Mouse (Mus musculus) embryonic facial prominence, embryonic 11.5 days (tissue): ENCODE measurements at regions not wholly inside any gene's neighbourhood (a gene's known extent, or its start where the extent isn't known, plus 50 kb on each side); places are given as distances from the start of the nearest gene placed in this dataset.

Experiments used
- ATAC-seq: fragments of 200-750 bp; cut with Nextera tagmentation; replicated peaks from 2 replicates; pipeline ENCODE4 v1.8.0; 2017; ENCODE audit warnings: low read depth; ENCODE audit not compliant: insufficient number of reproducible peaks, low FRiP score, low TSS enrichment
- DNase-seq: peaks from one replicate; pipeline ENCODE4 v3.0.0-alpha.2; 2015; ENCODE audit warnings: low spot score
- H3K27ac ChIP-seq: fragments of 300-500 bp; sonication (generic); replicated peaks from 2 replicates; pipeline ENCODE4 v1.5.1; 2014; ENCODE audit warnings: mild to moderate bottlenecking, low read depth, low read length, control low read depth
- H3K27me3 ChIP-seq: fragments of 300-500 bp; sonication (generic); 2 replicates; pipeline ENCODE4 v1.6.1; 2014; ENCODE audit warnings: mild to moderate bottlenecking, low read length, moderate library complexity, mixed read lengths; ENCODE audit not compliant: control insufficient read depth, insufficient read depth
- H3K36me3 ChIP-seq: fragments of 300-500 bp; sonication (generic); replicated peaks from 2 replicates; pipeline ENCODE4 v1.6.1; 2014; ENCODE audit warnings: low read depth, mild to moderate bottlenecking, low read length, moderate library complexity, mixed read lengths; ENCODE audit not compliant: control insufficient read depth, insufficient read depth
- H3K4me1 ChIP-seq: fragments of 300-500 bp; sonication (generic); 2 replicates; pipeline ENCODE4 v1.6.1; 2014; ENCODE audit warnings: low read length, mixed read lengths; ENCODE audit not compliant: control insufficient read depth, insufficient read depth
- H3K4me2 ChIP-seq: fragments of 300-500 bp; sonication (generic); 2 replicates; pipeline ENCODE4 v1.6.1; 2014; ENCODE audit warnings: low read depth, mild to moderate bottlenecking, control low read depth, low read length, moderate library complexity
- H3K4me3 ChIP-seq: fragments of 300-500 bp; sonication (generic); 2 replicates; pipeline ENCODE4 v1.5.1; 2014; ENCODE audit warnings: low read depth, low read length, control low read depth
- H3K9ac ChIP-seq: fragments of 300-500 bp; sonication (generic); replicated peaks from 2 replicates; pipeline ENCODE4 v1.6.1; 2014; ENCODE audit warnings: mild to moderate bottlenecking, control low read depth, low read length
- H3K9me3 ChIP-seq: fragments of 300-500 bp; sonication (generic); replicated peaks from 2 replicates; pipeline ENCODE4 v1.6.1; 2016; ENCODE audit warnings: mild to moderate bottlenecking, low read length, inconsistent platforms, mixed read lengths; ENCODE audit not compliant: control insufficient read depth
- WGBS: fragments of 180-500 bp; shearing (Covaris S2); extraction: QIAGEN DNeasy Blood & Tissue Kit; methylation state at CpG from one replicate; pipeline ENCODE4 v1.1.7; 2014; 5-methylcytosine and 5-hydroxymethylcytosine counted together

- DNase-seq = no peak
- Histone ChIP-seq H3K4me3 (no peak overlapping the region), H3K27ac (no peak overlapping the region), H3K9me3 (no peaks in the 10 kb centered on the region), H3K36me3 (no peaks in the 10 kb centered on the region), H3K9ac (no peak overlapping the region), H3K4me1 (no peaks in the 10 kb centered on the region), H3K27me3 (no peaks in the 10 kb centered on the region), H3K4me2 (no peak overlapping the region)
- ATAC-seq = no peak
- 90% methylated on average over 2 of the region's 2 CpGs for WGBS
Measured at GRCm38 (mm10) chr5:51876846-51877245, 309.3 kb upstream of the Ppargc1a start.

- 77% methylated on average over 5 of the region's 5 CpGs for WGBS
- H3K9me3 ChIP-seq = no peaks in the 10 kb centered on the region
- ATAC-seq = no peak
- H3K27me3 ChIP-seq = no peaks in the 10 kb centered on the region
- H3K4me2 ChIP-seq = no peak overlapping the region
- H3K4me1 ChIP-seq = no peaks in the 10 kb centered on the region
- H3K9ac ChIP-seq = no peak overlapping the region
- DNase-seq = no peak
- no peak overlapping the region for H3K27ac ChIP-seq
- no peaks in the 10 kb centered on the region for H3K36me3 ChIP-seq
- no peak overlapping the region for H3K4me3 ChIP-seq
Measured at GRCm38 (mm10) chr5:51873571-51873970, 306.0 kb upstream of the Ppargc1a start.

- Histone ChIP-seq H3K4me3 (no peak overlapping the region), H3K9ac (no peak overlapping the region), H3K27me3 (no peaks in the 10 kb centered on the region), H3K4me1 (no peaks in the 10 kb centered on the region), H3K36me3 (no peaks in the 10 kb centered on the region), H3K27ac (no peak overlapping the region), H3K4me2 (no peak overlapping the region), H3K9me3 (no peaks in the 10 kb centered on the region)
- DNase-seq (no peak), ATAC-seq (no peak)
- WGBS = 93% methylated on average over 12 of the region's 12 CpGs
Measured at GRCm38 (mm10) chr5:51871735-51872134, 304.2 kb upstream of the Ppargc1a start.

GRCm38 (mm10) chr5:51868223-51868713, 300.7 kb upstream of the Ppargc1a start:
- no peak overlapping the region for H3K27ac ChIP-seq
- ATAC-seq (no peak), DNase-seq (no peak)
- WGBS = 89% methylated on average over 18 of the region's 18 CpGs
- H3K9me3 ChIP-seq = no peaks in the 10 kb centered on the region
- no peaks in the 10 kb centered on the region for H3K36me3 ChIP-seq
- no peak overlapping the region for H3K4me2 ChIP-seq
- no peaks in the 10 kb centered on the region for H3K27me3 ChIP-seq
- H3K4me3 ChIP-seq = no peak overlapping the region
- H3K9ac ChIP-seq = no peak overlapping the region
- no peaks in the 10 kb centered on the region for H3K4me1 ChIP-seq

- no peak overlapping the region for H3K27ac ChIP-seq
- H3K4me3 ChIP-seq = no peak overlapping the region
- no peak overlapping the region for H3K9ac ChIP-seq
- H3K9me3 ChIP-seq = no peaks in the 10 kb centered on the region
- no peaks in the 10 kb centered on the region for H3K36me3 ChIP-seq
- DNase-seq (no peak), ATAC-seq (no peak)
- no peak overlapping the region for H3K4me2 ChIP-seq
- H3K27me3 ChIP-seq = no peaks in the 10 kb centered on the region
- WGBS = 81% methylated on average over 2 of the region's 2 CpGs
- H3K4me1 ChIP-seq = no peaks in the 10 kb centered on the region
Measured at GRCm38 (mm10) chr5:51866002-51866401, 298.5 kb upstream of the Ppargc1a start.

- H3K4me2 ChIP-seq = no peak overlapping the region
- 72% methylated on average over 5 of the region's 5 CpGs for WGBS
- H3K9ac ChIP-seq = no peak overlapping the region
Measured at GRCm38 (mm10) chr5:51860496-51860895, 293.0 kb upstream of the Ppargc1a start.

GRCm38 (mm10) chr5:51853456-51854124, 286.1 kb upstream of the Ppargc1a start:
- 63% methylated on average over 9 of the region's 9 CpGs for WGBS
- no peaks in the 10 kb centered on the region for H3K36me3 ChIP-seq
- no peak overlapping the region for H3K4me3 ChIP-seq
- H3K27ac ChIP-seq = no peak overlapping the region
- H3K4me2 ChIP-seq = no peak overlapping the region
- H3K4me1 ChIP-seq = no peaks in the 10 kb centered on the region
- no peak for ATAC-seq
- no peaks in the 10 kb centered on the region for H3K27me3 ChIP-seq
- no peaks in the 10 kb centered on the region for H3K9me3 ChIP-seq
- DNase-seq = no peak
- H3K9ac ChIP-seq = no peak overlapping the region

More at GRCm38 (mm10) chr5:51860496-51860895, 293.0 kb upstream of the Ppargc1a start:
- ATAC-seq (no peak), DNase-seq (no peak)
- Histone ChIP-seq H3K4me3 (no peak overlapping the region), H3K27ac (no peak overlapping the region), H3K36me3 (no peaks in the 10 kb centered on the region), H3K4me1 (no peaks in the 10 kb centered on the region), H3K9me3 (no peaks in the 10 kb centered on the region), H3K27me3 (no peaks in the 10 kb centered on the region)

GRCm38 (mm10) chr5:51850091-51850490, 282.6 kb upstream of the Ppargc1a start:
- no peak overlapping the region for H3K4me2 ChIP-seq
- no peak overlapping the region for H3K4me3 ChIP-seq
- no peak for ATAC-seq
- H3K9ac ChIP-seq = no peak overlapping the region
- no peak for DNase-seq
- no peak overlapping the region for H3K27ac ChIP-seq
- no peaks in the 10 kb centered on the region for H3K36me3 ChIP-seq
- WGBS = 92% methylated on average over 9 of the region's 9 CpGs
- no peaks in the 10 kb centered on the region for H3K27me3 ChIP-seq
- no peaks in the 10 kb centered on the region for H3K9me3 ChIP-seq
- no peaks in the 10 kb centered on the region for H3K4me1 ChIP-seq
